Mouse (Mus musculus) neural tube, embryonic 10.5 days (tissue): ENCODE data around the gene Ccr4.

ENCODE experiments used
- DNase-seq: peaks from one replicate; pipeline ENCODE4 v3.0.0-alpha.2; 2017; ENCODE audit warnings: low spot score; ENCODE audit errors: extremely low spot score

Gene Ccr4

GRCm38 (mm10) chr9:114504816-114505215 is at the start of gene Ccr4:
TSS of gene Ccr4 (minus strand) at chr9:114504916.
- DNase-seq: no peak

GRCm38 (mm10) chr9:114553828-114554227 is 49.1 kb upstream of the Ccr4 start:
- no peak for DNase-seq

GRCm38 (mm10) chr9:114550033-114550432 is 45.3 kb upstream of the Ccr4 start:
- no peak for DNase-seq

GRCm38 (mm10) chr9:114549117-114549516 is 44.4 kb upstream of the Ccr4 start:
- no peak for DNase-seq

- no peak for DNase-seq
Measured at GRCm38 (mm10) chr9:114548496-114548895, 43.8 kb upstream of the Ccr4 start.

- no peak for DNase-seq
Measured at GRCm38 (mm10) chr9:114547643-114548077, 42.9 kb upstream of the Ccr4 start.

GRCm38 (mm10) chr9:114546765-114547164 is 42.0 kb upstream of the Ccr4 start:
- DNase-seq: no peak

- no peak for DNase-seq
Measured at GRCm38 (mm10) chr9:114544754-114545393, 40.2 kb upstream of the Ccr4 start.

GRCm38 (mm10) chr9:114543882-114544753 is 39.4 kb upstream of the Ccr4 start:
- DNase-seq: no peak

GRCm38 (mm10) chr9:114541279-114541741 is 36.6 kb upstream of the Ccr4 start:
- no peak for DNase-seq

GRCm38 (mm10) chr9:114538996-114539563 is 34.4 kb upstream of the Ccr4 start:
- DNase-seq: no peak

- DNase-seq: no peak
Measured at GRCm38 (mm10) chr9:114536628-114537027, 31.9 kb upstream of the Ccr4 start.

GRCm38 (mm10) chr9:114534747-114535517 is 30.2 kb upstream of the Ccr4 start:
- DNase-seq: no peak

GRCm38 (mm10) chr9:114533848-114534247 is 29.1 kb upstream of the Ccr4 start:
- DNase-seq: no peak

- DNase-seq: no peak
Measured at GRCm38 (mm10) chr9:114531276-114531675, 26.6 kb upstream of the Ccr4 start.

- DNase-seq: no peak
Measured at GRCm38 (mm10) chr9:114528680-114529048, 23.9 kb upstream of the Ccr4 start.

GRCm38 (mm10) chr9:114527992-114528679 is 23.4 kb upstream of the Ccr4 start:
- peak; percentile 80 for DNase-seq

GRCm38 (mm10) chr9:114527085-114527484 is 22.4 kb upstream of the Ccr4 start:
- DNase-seq: peak; percentile 88

- DNase-seq: peak; percentile 63
Measured at GRCm38 (mm10) chr9:114526581-114526980, 21.9 kb upstream of the Ccr4 start.

GRCm38 (mm10) chr9:114525891-114526290 is 21.2 kb upstream of the Ccr4 start:
- DNase-seq: no peak
